Mouse (Mus musculus) MEL (cell line): ENCODE results near the gene Psmb10. TPM values are rescaled to one million over a fixed set of nuclear protein-coding genes. Genes with fewer than 3 reads are reported as not detected.

Source experiments
- DNase-seq: peaks from one replicate; pipeline ENCODE4 v3.0.0; 2011; ENCODE audit warnings: low read depth, low spot score
- H3K27ac ChIP-seq: 2 replicates; pipeline ENCODE4 v1.5.1; 2012; ENCODE audit warnings: low read depth, mild to moderate bottlenecking, control low read depth, low read length, moderate library complexity; ENCODE audit not compliant: control insufficient read depth
- H3K27me3 ChIP-seq, 2 experiments: fragments of 150-350 bp in 1 of 2; sonication (generic) in 1 of 2; 2 replicates each; pipeline ENCODE4 v1.6.1; 2012; ENCODE audit warnings: low read length in 2 of 2, mild to moderate bottlenecking in 2 of 2, improper control_type of control experiment in 1 of 2, moderate library complexity in 1 of 2; ENCODE audit not compliant: insufficient read depth in 2 of 2, control insufficient read depth in 1 of 2
- H3K36me3 ChIP-seq, 2 experiments: 2 replicates each; pipeline ENCODE4 v1.6.1; 2012 to 2014; ENCODE audit warnings: low read length in 2 of 2, improper control_type of control experiment in 1 of 2, inconsistent platforms in 1 of 2, mild to moderate bottlenecking in 1 of 2; ENCODE audit not compliant: insufficient read depth in 2 of 2, control insufficient read depth in 1 of 2
- H3K4me1 ChIP-seq, 2 experiments: fragments of 150-350 bp in 1 of 2; sonication (generic) in 1 of 2; 2 replicates each; pipeline ENCODE4 v1.6.1; 2012; ENCODE audit warnings: low read length in 2 of 2, improper control_type of control experiment in 1 of 2, mild to moderate bottlenecking in 1 of 2; ENCODE audit not compliant: insufficient read depth in 2 of 2, control insufficient read depth in 1 of 2
- H3K4me3 ChIP-seq, 2 experiments: fragments of 150-350 bp in 1 of 2; sonication (generic) in 1 of 2; 2 replicates each; pipeline ENCODE4 v1.5.1; 2012; ENCODE audit warnings: low read depth in 2 of 2, low read length in 2 of 2, mild to moderate bottlenecking in 2 of 2, moderate library complexity in 2 of 2, control low read depth in 1 of 2, improper control_type of control experiment in 1 of 2; ENCODE audit not compliant: control insufficient read depth in 1 of 2, insufficient read depth in 1 of 2
- H3K79me2 ChIP-seq: 2 replicates; pipeline ENCODE4 v1.6.1; 2012; ENCODE audit warnings: mild to moderate bottlenecking, low read length, moderate library complexity; ENCODE audit not compliant: control insufficient read depth, poor library complexity, insufficient read depth
- H3K9ac ChIP-seq: 2 replicates; pipeline ENCODE4 v1.6.1; 2012; ENCODE audit warnings: low read depth, mild to moderate bottlenecking, control low read depth, low read length, moderate library complexity; ENCODE audit not compliant: control insufficient read depth, poor library complexity, severe bottlenecking
- H3K9me3 ChIP-seq: fragments of 150-350 bp; sonication (generic); replicated peaks from 2 replicates; pipeline ENCODE4 v1.6.1; 2012; ENCODE audit warnings: mild to moderate bottlenecking, low read length, improper control_type of control experiment, moderate library complexity; ENCODE audit not compliant: insufficient read depth
- BHLHE40 ChIP-seq: IDR thresholded peaks from 2 replicates; pipeline ENCODE4 v1.6.1; 2012; ENCODE audit warnings: low read depth, mild to moderate bottlenecking, inconsistent platforms, low read length, improper control_type of control experiment, borderline replicate concordance
- CHD1 ChIP-seq: IDR thresholded peaks from 2 replicates; pipeline ENCODE4 v1.6.1; 2012; ENCODE audit warnings: low read depth, mild to moderate bottlenecking, inconsistent platforms, low read length, improper control_type of control experiment
- CTCF ChIP-seq, 3 experiments: IDR thresholded peaks in 2 of 3; conservative IDR thresholded peaks in 1 of 3; 2 replicates each; pipeline ENCODE4 v1.5.1; 2011 to 2012; ENCODE audit warnings: low read length in 3 of 3, low read depth in 2 of 3, mild to moderate bottlenecking in 2 of 3, improper control_type of control experiment in 1 of 3, inconsistent platforms in 1 of 3, mixed read lengths in 1 of 3, moderate library complexity in 1 of 3; ENCODE audit not compliant: control insufficient read depth in 1 of 3, insufficient read depth in 1 of 3, poor library complexity in 1 of 3, severe bottlenecking in 1 of 3
- ELF1 ChIP-seq: IDR thresholded peaks from 2 replicates; pipeline ENCODE4 v1.6.1; 2014; ENCODE audit warnings: low read depth, mild to moderate bottlenecking, inconsistent platforms, low read length, improper control_type of control experiment, moderate library complexity
- EP300 ChIP-seq, 2 experiments: IDR thresholded peaks; 2 replicates each; pipeline ENCODE4 v1.6.1; 2011; ENCODE audit warnings: improper control_type of control experiment in 2 of 2, low read length in 2 of 2, low read depth in 1 of 2, mild to moderate bottlenecking in 1 of 2
- GATA1 ChIP-seq: IDR thresholded peaks from 2 replicates; pipeline ENCODE4 v1.6.1; 2011; ENCODE audit warnings: low read depth, low read length, improper control_type of control experiment
- HCFC1 ChIP-seq: IDR thresholded peaks from 2 replicates; pipeline ENCODE4 v1.6.1; 2012; ENCODE audit warnings: low read depth, mild to moderate bottlenecking, inconsistent platforms, low read length, improper control_type of control experiment, moderate library complexity
- MAX ChIP-seq: IDR thresholded peaks from 2 replicates; pipeline ENCODE4 v1.6.1; 2011; ENCODE audit warnings: low read length, improper control_type of control experiment
- MEF2A ChIP-seq: IDR thresholded peaks from 2 replicates; pipeline ENCODE4 v1.6.1; 2014; ENCODE audit warnings: low read depth, mild to moderate bottlenecking, inconsistent platforms, low read length, improper control_type of control experiment; ENCODE audit not compliant: poor library complexity, insufficient replicate concordance, severe bottlenecking; ENCODE audit errors: extremely low read depth
- MYB ChIP-seq: IDR thresholded peaks from 2 replicates; pipeline ENCODE4 v1.6.1; 2011; ENCODE audit warnings: mild to moderate bottlenecking, low read depth, low read length, improper control_type of control experiment
- SIN3A ChIP-seq: IDR thresholded peaks from 2 replicates; pipeline ENCODE4 v1.6.1; 2012; ENCODE audit warnings: low read length, improper control_type of control experiment, inconsistent platforms
- UBTF ChIP-seq: IDR thresholded peaks from 2 replicates; pipeline ENCODE4 v1.6.1; 2012; ENCODE audit warnings: low read depth, mild to moderate bottlenecking, inconsistent platforms, low read length, improper control_type of control experiment, moderate library complexity, borderline replicate concordance; ENCODE audit not compliant: insufficient read depth
- ZKSCAN1 ChIP-seq: IDR thresholded peaks from 2 replicates; pipeline ENCODE4 v1.6.1; 2012; ENCODE audit warnings: low read depth, mild to moderate bottlenecking, inconsistent platforms, low read length, improper control_type of control experiment, moderate library complexity
- polyA plus RNA-seq, 2 experiments: library from polyadenylated mRNA; stranded (reverse) in 1 of 2; unstranded in 1 of 2; fragments of >175 nt in 1 of 2; fragments of >200 nt in 1 of 2; gene quantifications; 2 replicates each; pipeline versions ENCODE4 v1.2.1 to v1.2.4; 2012; ENCODE audit warnings: low replicate concordance in 2 of 2, low read depth in 1 of 2; ENCODE audit not compliant: insufficient read length in 2 of 2, insufficient read depth in 1 of 2, missing spikeins in 1 of 2
- total RNA-seq: library from RNA; depleted of rRNA; stranded (reverse); fragments of 300-350 nt; gene quantifications from 2 replicates; pipeline ENCODE4 v1.2.3, GENCODE M21; 2012

Psmb10 gene
- total and polyA plus RNA-seq, 3 experiments: 193 to 275 TPM; not detected in 1

DNA sequence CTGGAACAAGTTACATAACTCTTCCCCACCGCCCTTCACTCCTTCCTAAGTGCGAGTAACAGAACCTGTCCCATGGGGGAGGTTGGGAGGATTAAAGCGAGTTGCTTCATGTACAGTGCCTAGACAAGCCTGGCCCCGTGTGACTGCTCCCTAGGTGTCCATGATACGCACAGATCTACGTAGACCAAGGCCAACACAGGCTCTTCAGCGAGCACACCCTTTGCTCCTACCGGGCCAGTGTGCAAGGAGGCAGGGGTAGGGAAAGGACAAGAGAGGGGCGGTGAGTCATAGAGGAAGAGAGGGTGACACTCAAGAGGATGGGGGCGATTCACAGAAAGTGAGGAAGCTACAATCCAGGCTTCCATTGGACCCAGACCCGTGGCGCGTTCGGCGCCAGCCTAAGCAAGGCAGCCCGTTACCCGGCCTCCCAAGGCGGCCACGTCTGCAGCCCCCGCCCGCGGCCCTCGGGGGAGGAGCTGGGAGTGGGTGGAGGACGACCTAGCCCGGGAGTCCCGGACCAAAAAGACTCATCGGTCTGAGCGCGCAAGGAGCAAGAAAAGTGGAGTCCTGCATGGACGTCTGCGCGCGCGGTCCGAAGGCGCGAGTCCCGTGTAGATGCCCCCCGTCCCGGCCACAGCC, 27.1 kb upstream of the Psmb10 start:
- TF ChIP-seq MEF2A (no peak), GATA1 (no peak), BHLHE40 (no peak), CHD1 (no peak), ZKSCAN1 (no peak), SIN3A (peak; percentile 66), UBTF (peak; percentile 92; the same call in 1 of the 2 replicates), HCFC1 (no peak), CTCF (IDR thresholded peaks at IDR 0.05 in 2 of 3, conservative IDR thresholded peaks at IDR 0.05 in 1 of 3; ENCODE audit: control insufficient read depth in 1 of 3, insufficient read depth in 1 of 3, low read depth in 2 of 3, low read length in 3 of 3, poor library complexity in 1 of 3, severe bottlenecking in 1 of 3) (no peak), ELF1 (no peak)
- no peaks in the 10 kb centered on the region for H3K9me3 ChIP-seq
- DNase-seq: peak; percentile 81
- H3K9ac ChIP-seq: peak overlapping the region; percentile 93
- H3K27me3 ChIP-seq: no peaks in the 10 kb centered on the region
- H3K4me3 ChIP-seq: peak overlapping the region; percentile 90
- peaks cover 0 to 8% of the 10 kb centered on the region in 2 experiments; a peak in 2 of 4 replicates for H3K36me3 ChIP-seq
- H3K79me2 ChIP-seq: peaks cover 20% of the 10 kb centered on the region
- peak overlapping the region; percentile 72 for H3K27ac ChIP-seq
- H3K4me1 ChIP-seq: peaks cover 5 to 29% of the 10 kb centered on the region in 2 experiments; a peak in 3 of 4 replicates

DNA sequence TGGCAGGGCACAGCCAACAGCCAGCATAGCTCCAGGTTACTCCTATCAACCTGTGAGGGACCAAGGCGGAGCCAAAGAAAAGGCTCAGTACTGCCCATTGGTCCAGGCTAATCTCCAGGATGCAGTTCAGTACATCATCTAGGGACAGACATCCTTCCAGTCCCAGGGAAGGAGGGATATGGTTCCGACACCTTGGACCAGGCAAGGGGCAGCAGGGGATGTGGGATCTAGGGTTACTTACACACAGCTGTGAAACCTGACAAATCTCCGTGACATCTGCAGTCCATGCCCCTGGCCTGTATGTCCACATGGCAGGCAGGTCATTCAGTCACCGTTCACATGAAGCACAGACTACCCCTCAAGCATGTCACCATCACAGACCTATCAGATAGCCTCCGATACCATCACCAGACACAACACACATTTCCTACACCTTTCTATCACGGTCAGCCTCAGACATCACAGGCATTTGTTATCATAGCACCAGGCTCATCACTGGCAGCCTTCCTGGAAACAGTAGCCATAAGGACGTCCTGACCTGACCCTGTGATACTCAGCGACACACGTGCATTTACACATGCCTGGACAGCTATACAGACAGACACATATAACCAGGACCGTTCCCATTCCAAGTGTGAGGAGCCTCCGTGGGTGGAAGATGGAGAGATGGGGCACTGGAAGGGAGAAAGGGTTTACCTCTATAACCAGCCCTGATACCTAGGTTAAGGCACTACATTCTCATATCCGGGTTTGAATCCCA, 26.4 kb upstream of the Psmb10 start:
- peak overlapping the region; percentile 90 for H3K4me3 ChIP-seq
- TF ChIP-seq MYB: no peak
- 0 out of 2 replicates have a peak, but pooled peaks have one; percentile 6 for TF ChIP-seq MAX
- TF ChIP-seq EP300 (IDR thresholded peaks at IDR 0.05; ENCODE audit: low read depth in 1 of 2, low read length in 2 of 2): 0 out of 4 replicates have a peak, but pooled peaks of 1 of the 2 experiments have one; percentile 11
- peak overlapping the region; percentile 72 for H3K27ac ChIP-seq
- H3K4me1 ChIP-seq: peaks cover 5 to 29% of the 10 kb centered on the region in 2 experiments; a peak in 3 of 4 replicates
- no peak for DNase-seq
- H3K27me3 ChIP-seq: no peaks in the 10 kb centered on the region
- no peaks in the 10 kb centered on the region for H3K9me3 ChIP-seq
- H3K79me2 ChIP-seq: peaks cover 20% of the 10 kb centered on the region
- H3K36me3 ChIP-seq: peaks cover 2 to 8% of the 10 kb centered on the region in 2 experiments; a peak in 2 of 4 replicates
- H3K9ac ChIP-seq: peak overlapping the region; percentile 93
